Mouse (Mus musculus): ENCODE measurements around the gene Sp7.
"Not testable (repeated sequence)": the region's sequence is repeated elsewhere in the genome, so short reads cannot be mapped to it uniquely, and the experiment has no call there.

Gene Sp7

GRCm38 (mm10) chr15:102346444-102346843, 20.5 kb downstream of the Sp7 start:
- DNase-seq (ENCODE audit: low spot score in 2 of 2) = no peak

- DNase-seq (ENCODE audit: low spot score in 2 of 2) = no peak
Measured at GRCm38 (mm10) chr15:102344490-102344889, 22.5 kb downstream of the Sp7 start.

- DNase-seq (ENCODE audit: low spot score in 2 of 2) = no peak
Measured at GRCm38 (mm10) chr15:102341580-102341979, 25.4 kb downstream of the Sp7 start.

- no peak for DNase-seq (ENCODE audit: low spot score in 2 of 2)
Measured at GRCm38 (mm10) chr15:102339612-102340011, 27.4 kb downstream of the Sp7 start.

- no peak for DNase-seq (ENCODE audit: low spot score in 2 of 2)
Measured at GRCm38 (mm10) chr15:102336946-102337345, 30.0 kb downstream of the Sp7 start.

GRCm38 (mm10) chr15:102335925-102336324, 31.1 kb downstream of the Sp7 start:
- not testable (repeated sequence) for DNase-seq (ENCODE audit: low spot score in 2 of 2)

- DNase-seq (ENCODE audit: low spot score in 2 of 2) = no peak
Measured at GRCm38 (mm10) chr15:102335254-102335653, 31.7 kb downstream of the Sp7 start.

GRCm38 (mm10) chr15:102331610-102332015, 35.4 kb downstream of the Sp7 start, which contains the start of gene Myg1:
TSS of gene Myg1 (plus strand) at chr15:102331709.
- DNase-seq (ENCODE audit: low spot score in 2 of 2) = peak; percentile 68 to 71

GRCm38 (mm10) chr15:102326892-102327291, 40.1 kb downstream of the Sp7 start:
- DNase-seq (ENCODE audit: low spot score in 2 of 2) = no peak

- DNase-seq (ENCODE audit: low spot score in 2 of 2) = peak; percentile 69 to 76
Measured at GRCm38 (mm10) chr15:102326022-102326576, 40.9 kb downstream of the Sp7 start, which contains the start of gene Pfdn5. TSS of gene Pfdn5 (plus strand) at chr15:102326116.

GRCm38 (mm10) chr15:102324654-102325473, 42.1 kb downstream of the Sp7 start:
- peak in 1 of 2 experiments; percentile 7 for DNase-seq (ENCODE audit: low spot score in 2 of 2)

- DNase-seq (ENCODE audit: low spot score in 2 of 2) = peak; percentile 36 to 37
Measured at GRCm38 (mm10) chr15:102316263-102316662, 50.7 kb downstream of the Sp7 start.

- no peak for DNase-seq (ENCODE audit: low spot score in 2 of 2)
Measured at GRCm38 (mm10) chr15:102315292-102315691, 51.7 kb downstream of the Sp7 start.

GRCm38 (mm10) chr15:102311489-102311888, 55.5 kb downstream of the Sp7 start:
- no peak for DNase-seq (ENCODE audit: low spot score in 2 of 2)

GRCm38 (mm10) chr15:102310074-102310845, 56.7 kb downstream of the Sp7 start:
- peak in 1 of 2 experiments; percentile 27 for DNase-seq (ENCODE audit: low spot score in 2 of 2)

GRCm38 (mm10) chr15:102308717-102309116, 58.3 kb downstream of the Sp7 start:
- DNase-seq (ENCODE audit: low spot score in 2 of 2) = no peak
